Mouse (Mus musculus) CH12F3 (cell line): ENCODE measurements around the gene Tapbpl.

Experiments used
- in situ Hi-C: fragments of 300-500 bp; cut with MboI; formaldehyde crosslinking; loops from 2 replicates; pipeline ENCODE4 v1.14.3; 2020; ENCODE audit warnings: low sequenced_read_pairs

Gene Tapbpl

GRCm38 (mm10) chr6:125241566-125241965 is 9.9 kb upstream of the Tapbpl start:
- in situ Hi-C loops = no loop called here

DNA sequence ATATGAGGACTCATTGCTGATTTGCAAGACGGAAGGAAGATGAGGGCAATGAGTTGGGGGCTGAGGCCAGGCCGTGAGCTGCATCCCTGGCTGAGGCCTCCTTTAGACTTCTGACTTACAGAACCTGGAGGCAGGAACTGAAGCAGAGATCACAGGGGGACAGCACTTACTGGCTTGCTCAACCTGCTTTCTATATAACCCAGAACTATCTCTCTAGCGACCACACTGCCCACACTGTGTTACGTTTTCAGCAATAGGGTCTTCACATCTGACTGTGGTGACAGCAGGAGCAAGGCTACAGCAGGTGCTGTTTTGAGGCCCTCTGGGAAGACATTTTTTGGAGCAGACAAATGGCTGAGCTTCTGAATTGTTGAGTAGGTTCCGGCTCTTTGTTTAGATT is 9.0 kb upstream of the Tapbpl start:
- in situ Hi-C loops = no loop called here

GRCm38 (mm10) chr6:125239547-125239946 is 7.9 kb upstream of the Tapbpl start:
- in situ Hi-C loops = no loop called here

DNA sequence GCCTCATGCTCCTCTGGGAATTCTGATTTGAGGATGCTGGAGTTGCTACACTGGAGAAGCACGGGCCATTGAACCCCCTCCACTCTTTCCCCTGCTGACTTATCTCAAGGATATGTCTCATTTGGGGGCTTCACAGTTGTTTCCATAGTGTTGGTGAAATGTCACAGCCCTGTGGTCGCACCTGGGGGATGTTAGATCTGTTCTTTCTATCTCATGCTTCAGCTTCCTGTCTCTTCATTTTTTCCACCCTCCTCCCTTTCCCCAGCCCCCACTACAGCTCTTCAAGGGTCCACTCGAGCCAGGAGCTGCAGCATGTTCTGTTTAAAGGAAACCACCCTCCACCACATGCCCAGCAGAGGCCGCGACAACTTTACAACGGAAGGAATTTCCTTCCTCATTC is 6.7 kb upstream of the Tapbpl start:
- in situ Hi-C loops = no loop called here

DNA sequence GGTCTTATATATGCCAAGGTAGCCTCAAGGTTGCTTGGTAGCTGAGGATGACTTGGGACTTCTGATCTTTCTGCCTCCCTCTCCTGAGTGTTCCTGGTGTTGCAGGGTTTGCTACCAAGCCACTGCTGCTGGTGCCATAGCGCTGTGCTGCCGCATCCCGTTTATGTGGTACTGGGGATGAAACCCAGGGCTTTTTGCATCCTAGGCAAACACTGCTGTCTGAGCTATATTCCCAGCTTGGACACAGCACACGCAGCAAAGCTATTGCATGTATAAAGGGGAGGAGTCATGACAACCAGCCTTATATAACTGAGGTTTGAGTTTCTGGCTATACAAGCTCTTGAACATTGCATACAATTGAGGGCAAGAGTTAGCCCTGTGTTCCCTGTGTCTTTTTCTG is 5.8 kb upstream of the Tapbpl start:
- in situ Hi-C loops = no loop called here

GRCm38 (mm10) chr6:125236782-125237181 is 5.1 kb upstream of the Tapbpl start, which contains the start of gene Cd27:
Gene Cd27, minus strand, starts transcription at chr6:125237010.
- in situ Hi-C loops = no loop called here

DNA sequence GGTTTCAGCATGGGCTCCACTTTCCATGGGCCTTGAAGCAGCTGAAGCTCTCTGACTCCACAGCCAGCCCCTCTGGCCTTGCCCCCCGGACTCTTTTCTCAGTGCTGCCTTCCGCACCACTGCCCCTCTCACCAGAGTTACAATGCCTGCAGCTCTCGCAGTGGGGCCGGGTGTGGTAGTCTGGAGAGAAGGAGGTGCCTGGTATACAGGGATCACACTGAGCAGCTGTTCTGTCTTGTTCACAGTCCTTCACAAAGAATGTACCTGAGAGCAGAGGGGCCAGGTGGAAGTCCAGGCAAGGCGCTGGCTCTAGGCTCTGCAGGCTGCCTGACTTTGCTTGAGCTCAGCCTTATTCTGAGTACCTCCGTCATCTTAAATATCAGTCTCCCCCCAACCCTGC is 4.7 kb upstream of the Tapbpl start:
- in situ Hi-C loops = no loop called here

- in situ Hi-C loops = no loop called here
Measured at GRCm38 (mm10) chr6:125234520-125234828, 2.8 kb upstream of the Tapbpl start.

- in situ Hi-C loops = no loop called here
Measured at GRCm38 (mm10) chr6:125233816-125234519, 2.3 kb upstream of the Tapbpl start.

GRCm38 (mm10) chr6:125232516-125232915 is 856 bp upstream of the Tapbpl start:
- in situ Hi-C loops = no loop called here

DNA sequence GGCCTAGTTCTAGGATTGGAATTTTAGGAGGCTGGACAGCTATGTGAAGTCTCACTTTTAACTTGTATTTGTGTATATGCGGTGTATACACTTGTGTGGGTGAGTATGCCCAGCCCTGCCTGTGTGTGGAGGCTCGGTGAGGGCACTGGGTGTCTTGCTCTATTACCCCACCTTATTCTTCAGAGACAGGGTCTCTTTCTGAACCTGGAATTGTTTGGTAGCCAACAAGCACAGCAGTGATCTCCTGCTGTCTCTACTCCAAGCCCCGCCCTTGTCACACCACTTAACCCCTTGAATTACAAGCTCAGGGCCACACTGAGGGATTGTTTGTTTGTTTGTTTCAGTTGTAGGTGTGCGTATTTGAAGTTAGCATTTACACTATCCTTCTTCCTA is 381 bp upstream of the Tapbpl start:
- in situ Hi-C loops = no loop called here

GRCm38 (mm10) chr6:125230571-125230970 is 1.1 kb downstream of the Tapbpl start:
- in situ Hi-C loops = no loop called here

GRCm38 (mm10) chr6:125225518-125226115 is 6.0 kb downstream of the Tapbpl start:
- in situ Hi-C loops = loop anchor here (5.0 kb wide), 1 partner anchor 47 kb away; no protein-coding TSS in a partner anchor

DNA sequence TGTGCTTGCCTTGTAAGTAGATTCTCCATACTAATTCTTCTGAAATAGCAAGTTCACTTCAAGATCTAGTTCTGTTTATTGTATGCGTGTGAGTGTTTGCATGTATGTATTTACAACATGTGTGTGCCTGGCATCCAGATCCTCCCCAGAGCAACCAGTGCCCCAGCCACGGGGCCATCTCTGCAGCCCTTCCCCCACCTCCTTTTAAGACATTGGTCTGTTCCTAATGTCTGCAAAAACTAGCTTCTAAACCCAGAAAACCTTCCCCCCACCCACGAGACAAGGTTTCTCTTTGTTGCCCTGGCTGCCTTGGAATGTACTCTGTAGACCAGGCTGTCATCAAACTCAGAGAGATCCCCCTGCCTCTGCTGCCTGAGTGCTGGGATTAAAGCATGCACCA is 9.1 kb downstream of the Tapbpl start:
- in situ Hi-C loops = no loop called here

DNA sequence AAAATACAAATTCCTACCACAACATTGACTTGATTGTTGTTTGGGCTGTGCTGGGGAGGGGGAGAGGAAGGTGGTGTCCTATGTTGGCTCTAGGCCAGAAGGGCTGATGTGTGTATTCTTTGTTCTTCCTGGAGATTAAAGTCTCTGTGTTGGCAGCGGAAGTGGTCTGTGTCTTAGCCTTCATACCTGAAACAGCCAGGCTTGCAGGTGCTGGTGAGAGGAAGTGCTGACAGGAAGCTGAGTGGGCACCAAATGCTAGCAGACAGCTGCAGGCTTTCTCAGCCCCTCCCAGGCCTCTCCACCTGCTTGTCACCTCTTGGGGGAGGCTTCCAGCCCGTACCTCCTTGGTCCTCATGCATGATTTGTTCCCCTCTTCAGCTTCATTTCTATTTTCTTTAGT is 9.5 kb downstream of the Tapbpl start:
- in situ Hi-C loops = no loop called here

DNA sequence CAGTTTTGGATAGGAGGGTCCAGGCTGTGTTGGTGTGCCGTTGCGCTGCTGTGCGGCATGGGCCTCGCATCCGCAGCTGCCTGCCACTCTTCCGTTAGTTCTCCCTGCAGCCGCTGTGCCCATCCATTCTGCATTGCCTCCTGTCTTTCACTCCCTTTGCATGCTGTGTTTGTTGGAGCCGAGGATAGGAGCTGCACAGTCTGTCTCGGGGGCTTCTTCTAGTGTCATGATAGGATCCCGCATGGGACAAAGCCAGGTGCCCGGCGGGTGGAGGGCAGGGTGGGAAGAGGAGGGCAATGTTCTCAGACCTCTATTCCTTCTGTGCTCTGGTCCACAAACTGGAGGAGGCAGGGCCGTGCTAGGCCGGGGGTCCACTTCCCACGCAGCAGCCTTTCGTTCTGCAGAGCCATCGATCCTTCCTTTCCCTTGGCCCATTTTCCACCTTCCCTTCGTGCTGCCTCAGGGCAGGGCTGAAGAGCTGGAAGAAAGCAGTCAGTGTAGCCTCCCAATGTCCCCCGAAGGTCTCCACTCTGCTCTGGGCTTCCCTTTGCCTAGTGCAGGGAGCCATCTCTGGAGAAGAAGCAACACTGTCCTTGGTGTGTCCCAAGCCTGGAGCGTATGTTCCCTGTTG is 10.4 kb downstream of the Tapbpl start:
- in situ Hi-C loops = no loop called here

DNA sequence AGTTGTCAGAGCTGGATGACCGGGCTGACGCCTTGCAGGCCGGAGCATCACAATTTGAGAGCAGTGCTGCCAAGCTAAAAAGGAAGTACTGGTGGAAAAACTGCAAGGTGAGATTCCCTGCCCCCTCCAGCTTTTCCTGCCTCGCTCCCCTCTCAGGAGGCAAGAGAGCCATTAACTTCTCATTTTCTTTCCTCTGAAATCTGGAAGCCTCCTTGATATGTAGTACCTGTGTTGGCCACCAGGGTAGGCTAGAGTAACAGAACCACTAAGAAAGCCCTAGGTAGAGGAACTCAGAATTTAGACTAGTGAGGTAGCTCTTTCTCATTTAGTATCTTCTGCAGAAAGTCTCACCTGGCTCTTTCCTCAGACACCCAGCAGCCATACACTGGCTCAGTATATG is 12.7 kb downstream of the Tapbpl start:
- in situ Hi-C loops = no loop called here

DNA sequence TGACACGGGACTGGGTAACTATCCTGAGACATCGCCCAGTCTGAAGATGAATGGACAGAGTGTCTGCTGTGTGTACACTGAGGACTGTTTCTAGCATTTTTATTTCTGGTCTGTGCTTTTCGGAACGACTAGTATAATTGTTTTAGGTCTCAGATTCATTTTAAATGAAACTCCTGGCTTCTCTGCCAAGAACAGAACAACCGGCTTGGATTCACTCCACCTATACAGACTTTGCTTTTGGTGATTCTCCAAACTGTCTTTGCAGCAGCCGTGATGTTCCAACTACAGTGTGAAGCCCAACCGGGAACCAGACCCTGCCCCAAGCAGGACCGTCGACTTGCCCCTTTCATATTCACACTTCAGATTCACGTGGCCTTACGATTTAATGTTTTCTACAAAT is 13.8 kb downstream of the Tapbpl start:
- in situ Hi-C loops = no loop called here

- in situ Hi-C loops = no loop called here
Measured at GRCm38 (mm10) chr6:125216898-125217297, 14.8 kb downstream of the Tapbpl start.

GRCm38 (mm10) chr6:125215148-125215954 is 16.3 kb downstream of the Tapbpl start, which contains the start of gene Vamp1:
Gene Vamp1, plus strand, starts transcription at chr6:125215551.
- in situ Hi-C loops = no loop called here

DNA sequence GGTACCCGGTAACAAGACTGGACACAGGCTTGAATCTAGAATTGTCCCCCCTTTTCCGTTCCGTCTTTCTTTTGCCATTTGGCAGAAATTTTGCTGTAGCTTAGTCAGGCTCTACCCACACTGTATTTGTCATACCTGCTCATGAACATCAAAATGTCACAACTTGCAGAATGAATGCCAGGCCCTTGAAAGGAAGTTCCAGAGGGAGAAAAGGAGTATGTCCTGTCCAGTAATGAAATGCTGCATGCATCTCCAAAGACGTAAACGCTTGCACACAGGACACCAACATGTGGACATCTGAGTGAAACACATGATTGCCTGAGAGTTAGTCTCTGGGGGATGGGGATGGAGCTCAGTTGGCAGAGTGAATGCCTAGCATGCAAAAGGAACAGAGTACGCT is 17.9 kb downstream of the Tapbpl start:
- in situ Hi-C loops = no loop called here

DNA sequence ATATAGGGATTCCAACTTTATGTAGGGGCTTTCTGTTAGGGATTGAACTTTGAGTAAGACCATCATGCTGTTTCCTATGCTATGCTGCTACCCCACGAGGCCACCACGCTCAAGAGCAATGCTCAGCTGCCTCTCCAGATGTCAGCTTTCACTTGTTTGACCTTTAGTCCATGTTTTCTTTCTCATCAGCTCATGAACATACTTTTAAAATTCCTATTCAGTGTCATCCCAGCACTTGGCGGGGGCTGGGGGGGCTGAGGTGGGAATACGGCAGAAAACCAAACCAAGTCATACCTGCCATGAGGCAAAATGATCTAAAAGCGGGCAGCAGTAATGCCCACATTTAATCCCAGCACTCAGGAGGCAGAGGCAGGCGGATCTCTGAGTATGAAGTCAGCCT is 18.5 kb downstream of the Tapbpl start:
- in situ Hi-C loops = no loop called here
